12 mouse cellular contexts compared by ENCODE assay signal in genomic region chr11:83787401-83788021, GRCm38 (mm10). TPM values are rescaled to one million over a fixed set of nuclear protein-coding genes. Genes with fewer than 3 reads are reported as not detected.
DNase-seq lines count a peak whose midpoint lies in the region; ATAC-seq lines count a peak whose summit lies in the region.
"Had no signal": no experiment of that assay in that cellular context is flagged by ENCODE, and none has a peak within 500 bp of the region (broad histone marks: within the 10 kb centered on the region; RNA-seq: fewer than 3 reads in every experiment).

No protein-coding gene starts in this region.

- H3K27ac ChIP-seq in kidney, embryonic 16.5 days (ENCODE audit: low read length) = peak overlapping the region; percentile 76
- no peak overlapping the region for H3K27ac ChIP-seq in midbrain, embryonic 11.5 days (ENCODE audit: low read depth, low read length)
- no peak overlapping the region for H3K27ac ChIP-seq in midbrain, embryonic 16.5 days (ENCODE audit: low read length)
- H3K27ac ChIP-seq: embryonic facial prominence, embryonic 13.5 days; forebrain, embryonic 12.5 days; liver, embryonic 13.5 days had no signal

- H3K36me3 ChIP-seq in kidney, embryonic 16.5 days (ENCODE audit: insufficient read depth, low read length) = peaks cover 6% of the 10 kb centered on the region; the same call in 1 of the 2 replicates
- no peaks in the 10 kb centered on the region for H3K36me3 ChIP-seq in midbrain, embryonic 11.5 days (ENCODE audit: control insufficient read depth, insufficient read depth, low read length)
- peaks cover 7% of the 10 kb centered on the region for H3K36me3 ChIP-seq in midbrain, embryonic 16.5 days (ENCODE audit: control insufficient read depth, insufficient read depth, low read length)

- H3K4me2 ChIP-seq in kidney, embryonic 16.5 days (replicated peaks; ENCODE audit: low read depth, low read length) = no peak overlapping the region
- H3K4me2 ChIP-seq in midbrain, embryonic 11.5 days = no peak overlapping the region
- H3K4me2 ChIP-seq in midbrain, embryonic 16.5 days (ENCODE audit: low read length) = no peak overlapping the region
- H3K4me2 ChIP-seq: embryonic facial prominence, embryonic 13.5 days; forebrain, embryonic 12.5 days; heart, embryonic 11.5 days; liver, embryonic 13.5 days had no signal

- no peak overlapping the region for H3K4me3 ChIP-seq in kidney, embryonic 16.5 days (ENCODE audit: low read length)
- H3K4me3 ChIP-seq in midbrain, embryonic 11.5 days (ENCODE audit: low read depth, low read length) = no peak overlapping the region
- H3K4me3 ChIP-seq in midbrain, embryonic 16.5 days (ENCODE audit: low read depth, low read length) = no peak overlapping the region
- H3K4me3 ChIP-seq: embryonic facial prominence, embryonic 13.5 days; forebrain, embryonic 12.5 days; liver, embryonic 13.5 days had no signal

- WGBS in kidney, embryonic 16.5 days = 79% methylated on average over 15 of the region's 15 CpGs
- WGBS in midbrain, embryonic 11.5 days = 84% methylated on average over 15 of the region's 15 CpGs
- WGBS in midbrain, embryonic 16.5 days = 84% methylated on average over 15 of the region's 15 CpGs

- H3K9ac ChIP-seq in kidney, embryonic 16.5 days (replicated peaks; ENCODE audit: low read length) = 0 out of 2 replicates have a peak overlapping the region, but pooled peaks have one; percentile 22
- H3K9ac ChIP-seq in midbrain, embryonic 11.5 days (ENCODE audit: low read length) = no peak overlapping the region
- H3K9ac ChIP-seq in midbrain, embryonic 16.5 days (ENCODE audit: low read depth, low read length) = no peak overlapping the region
- H3K9ac ChIP-seq: embryonic facial prominence, embryonic 13.5 days; forebrain, embryonic 12.5 days; liver, embryonic 13.5 days had no signal

- no peaks in the 10 kb centered on the region for H3K9me3 ChIP-seq in kidney, embryonic 16.5 days (ENCODE audit: low read length)
- H3K9me3 ChIP-seq in midbrain, embryonic 11.5 days (ENCODE audit: control insufficient read depth, low read length) = no peaks in the 10 kb centered on the region
- H3K9me3 ChIP-seq in midbrain, embryonic 16.5 days (replicated peaks; ENCODE audit: control insufficient read depth, low read length, poor library complexity, severe bottlenecking) = no peaks in the 10 kb centered on the region
- H3K9me3 ChIP-seq: embryonic facial prominence, embryonic 13.5 days; forebrain, embryonic 12.5 days; liver, embryonic 13.5 days had no signal

- no peak for ATAC-seq in kidney, embryonic 16.5 days (ENCODE audit: low FRiP score, low TSS enrichment)
- ATAC-seq in midbrain, embryonic 11.5 days (ENCODE audit: low FRiP score) = no peak
- ATAC-seq in midbrain, embryonic 16.5 days = no peak

- peaks cover 29% of the 10 kb centered on the region for H3K4me1 ChIP-seq in kidney, embryonic 16.5 days (ENCODE audit: insufficient read depth, low read length)
- H3K4me1 ChIP-seq in midbrain, embryonic 11.5 days (ENCODE audit: control insufficient read depth, insufficient read depth, low read length) = no peaks in the 10 kb centered on the region
- no peaks in the 10 kb centered on the region for H3K4me1 ChIP-seq in midbrain, embryonic 16.5 days (ENCODE audit: control insufficient read depth, insufficient read depth, low read length)
- H3K4me1 ChIP-seq: forebrain, embryonic 12.5 days; liver, embryonic 13.5 days had no signal

- DNase-seq in kidney, postnatal 36 days = no peak
- DNase-seq in midbrain, embryonic 11.5 days (ENCODE audit: low spot score, missing footprints) = peak; percentile 69
- peak; percentile 15 for DNase-seq in MEL-GATA-1-ER (ENCODE audit: extremely low read depth, low read depth)
- no peak for DNase-seq in urinary bladder, postnatal 10 days (ENCODE audit: low spot score)
- no peak for DNase-seq in thymus, postnatal 14 days
- DNase-seq: liver, embryonic 13.5 days had no signal

- no peaks in the 10 kb centered on the region for H3K27me3 ChIP-seq in kidney, embryonic 16.5 days (ENCODE audit: insufficient read depth, low read length)
- H3K27me3 ChIP-seq in midbrain, embryonic 11.5 days (ENCODE audit: control insufficient read depth, insufficient read depth, low read length) = no peaks in the 10 kb centered on the region
- no peaks in the 10 kb centered on the region for H3K27me3 ChIP-seq in midbrain, embryonic 16.5 days (ENCODE audit: control insufficient read depth, insufficient read depth, low read depth, low read length)
- H3K27me3 ChIP-seq: embryonic facial prominence, embryonic 13.5 days; forebrain, embryonic 12.5 days had no signal

RNA-seq across cellular contexts. Expression of gene Heatr6, which starts 34.0 kb away (rescaled TPM):
- polyA plus RNA-seq in kidney, embryonic 16.5 days (2015; fragmentation: Nextera tagmentation; extraction: Ambion mirVana) = 23.6 and 27.2 TPM in 2 replicates
- 30.1 and 31.9 TPM in 2 replicates for polyA plus RNA-seq in midbrain, embryonic 11.5 days (2014; fragmentation: Nextera tagmentation; extraction: Ambion mirVana)
- polyA plus RNA-seq in midbrain, embryonic 16.5 days (2015; fragmentation: Nextera tagmentation; extraction: Ambion mirVana) = 32.2 and 37.6 TPM in 2 replicates

RNA-seq across cellular contexts. Expression of gene Wfdc21, which starts 40.8 kb away (rescaled TPM):
- 0.71 TPM in 1 of 2 replicates, not detected in the other for polyA plus RNA-seq in kidney, embryonic 16.5 days (2015; fragmentation: Nextera tagmentation; extraction: Ambion mirVana)
- not detected in 2 replicates for polyA plus RNA-seq in midbrain, embryonic 11.5 days (2014; fragmentation: Nextera tagmentation; extraction: Ambion mirVana)
- not detected in 2 replicates for polyA plus RNA-seq in midbrain, embryonic 16.5 days (2015; fragmentation: Nextera tagmentation; extraction: Ambion mirVana)
- polyA plus RNA-seq: embryonic facial prominence, embryonic 13.5 days; forebrain, embryonic 12.5 days; heart, embryonic 11.5 days; hindbrain, embryonic 11.5 days had no signal

Comparison
In these comparisons a context has a peak if more than half of its experiments do, and no peak if none do; other contexts are left out.
1. DNase-seq: peak in midbrain, embryonic 11.5 days (single experiment) and MEL-GATA-1-ER (single experiment); none in kidney, postnatal 36 days (0 of 2), urinary bladder, postnatal 10 days (single experiment) and thymus, postnatal 14 days (single experiment).